Mouse (Mus musculus) limb, embryonic 13.5 days (tissue): ENCODE results near the gene Crhr1. TPM values are rescaled to one million over a fixed set of nuclear protein-coding genes. Genes with fewer than 3 reads are reported as not detected.
A peak's percentile ranks its signal among the peaks of the same experiment; 100 is the strongest.

Source experiments
- ATAC-seq: fragments of 200-750 bp; cut with Nextera tagmentation; 2 replicates; pipeline ENCODE4 v1.8.0; 2017; ENCODE audit warnings: low read depth, moderate number of reproducible peaks, moderate TSS enrichment; ENCODE audit not compliant: low FRiP score
- H3K27ac ChIP-seq: fragments of 300-500 bp; sonication (generic); 2 replicates; pipeline ENCODE4 v1.5.1; 2015; ENCODE audit warnings: inconsistent platforms, mild to moderate bottlenecking, moderate library complexity
- H3K27me3 ChIP-seq: fragments of 300-500 bp; sonication (generic); 2 replicates; pipeline ENCODE4 v1.6.1; 2015; ENCODE audit warnings: mild to moderate bottlenecking, inconsistent platforms
- H3K36me3 ChIP-seq: fragments of 300-500 bp; sonication (generic); 2 replicates; pipeline ENCODE4 v1.6.1; 2015; ENCODE audit warnings: inconsistent platforms, mild to moderate bottlenecking, moderate library complexity
- H3K4me1 ChIP-seq: fragments of 300-500 bp; sonication (generic); 2 replicates; pipeline ENCODE4 v1.6.1; 2015; ENCODE audit warnings: inconsistent platforms
- H3K4me2 ChIP-seq: fragments of 300-500 bp; sonication (generic); replicated peaks from 2 replicates; pipeline ENCODE4 v1.6.1; 2015; ENCODE audit warnings: inconsistent platforms, mild to moderate bottlenecking, moderate library complexity
- H3K4me3 ChIP-seq: fragments of 300-500 bp; sonication (generic); 2 replicates; pipeline ENCODE4 v1.5.1; 2015; ENCODE audit warnings: moderate library complexity, mild to moderate bottlenecking, inconsistent platforms
- H3K9ac ChIP-seq: fragments of 300-500 bp; sonication (generic); 2 replicates; pipeline ENCODE4 v1.6.1; 2015; ENCODE audit warnings: mild to moderate bottlenecking, inconsistent platforms
- H3K9me3 ChIP-seq: fragments of 300-500 bp; sonication (generic); 2 replicates; pipeline ENCODE4 v1.6.1; 2016; ENCODE audit warnings: inconsistent platforms
- WGBS: fragments of 180-500 bp; shearing (Covaris S2); methylation state at CpG from one replicate; pipeline ENCODE4 v1.1.7; 2015; 5-methylcytosine and 5-hydroxymethylcytosine counted together
- polyA plus RNA-seq: library from polyadenylated mRNA; unstranded; fragments of >200 nt; fragmentation: Nextera tagmentation; extraction: Ambion mirVana; gene quantifications from 2 replicates; pipeline ENCODE4 v1.2.1, GENCODE M21; 2015

The Crhr1 gene
- polyA plus RNA-seq, 1 experiment from 2014 or later: 0.09 TPM

DNA sequence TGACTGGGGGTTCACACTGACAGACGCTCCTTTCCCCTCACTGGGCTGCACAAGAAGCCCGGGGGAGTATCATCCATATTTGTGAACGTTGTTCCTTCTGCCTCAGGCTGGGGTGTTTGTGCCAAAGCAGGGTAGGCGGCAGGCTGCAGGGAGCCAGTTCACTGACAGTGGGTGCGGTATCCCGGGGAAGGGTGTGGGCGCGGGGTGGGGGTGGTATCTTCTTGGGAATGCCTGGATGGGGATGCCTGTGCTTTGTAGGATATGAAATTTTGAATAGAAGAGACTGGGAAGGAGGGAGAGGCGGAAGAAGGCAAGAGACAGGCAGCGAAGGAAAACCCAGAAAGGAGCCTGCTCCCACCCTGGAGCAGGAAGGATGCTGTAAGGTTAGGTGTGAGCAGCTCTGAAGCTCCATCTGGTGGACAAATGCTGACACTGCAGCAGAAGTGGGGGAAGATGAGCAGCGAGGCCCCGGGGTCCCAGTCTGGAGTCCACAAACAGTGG, 38.7 kb downstream of the Crhr1 start:
- Histone ChIP-seq H3K4me2 (no peak overlapping the region), H3K9me3 (no peaks in the 10 kb centered on the region), H3K4me3 (no peak overlapping the region), H3K9ac (no peak overlapping the region), H3K36me3 (no peaks in the 10 kb centered on the region), H3K4me1 (no peaks in the 10 kb centered on the region), H3K27me3 (peaks cover 22% of the 10 kb centered on the region; the same call in 1 of the 2 replicates), H3K27ac (no peak overlapping the region)
- 39% methylated on average over 12 of the region's 12 CpGs for WGBS
- ATAC-seq: no peak; the same call in 1 of the 2 replicates

DNA sequence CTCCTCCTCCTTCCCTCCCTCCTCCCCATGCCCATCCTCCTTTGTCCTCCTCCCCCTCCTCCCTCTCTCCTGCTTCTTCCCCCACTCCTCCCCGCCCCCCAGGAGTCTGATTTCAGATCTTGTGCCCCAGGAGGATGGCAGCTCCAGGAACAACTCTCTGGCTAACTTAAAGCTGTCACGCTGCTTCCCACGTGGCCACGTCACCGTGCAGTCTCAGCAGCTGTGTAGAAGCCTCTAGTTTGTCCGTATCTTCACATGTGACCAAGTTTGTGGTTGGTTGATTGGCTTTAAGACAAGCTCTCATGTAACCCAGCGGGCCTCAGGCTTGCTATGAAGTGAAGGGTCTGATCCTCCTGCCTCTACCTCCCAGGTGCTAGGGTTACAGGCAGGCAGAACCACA, 46.2 kb downstream of the Crhr1 start:
- no peak overlapping the region for H3K4me3 ChIP-seq
- no peaks in the 10 kb centered on the region for H3K9me3 ChIP-seq
- peaks cover 5% of the 10 kb centered on the region; the same call in 1 of the 2 replicates for H3K27me3 ChIP-seq
- H3K4me2 ChIP-seq: no peak overlapping the region
- ATAC-seq: no peak
- H3K27ac ChIP-seq: no peak overlapping the region
- H3K4me1 ChIP-seq: no peaks in the 10 kb centered on the region
- no peak overlapping the region for H3K9ac ChIP-seq
- H3K36me3 ChIP-seq: no peaks in the 10 kb centered on the region
- 27% methylated on average over 7 of the region's 7 CpGs for WGBS

DNA sequence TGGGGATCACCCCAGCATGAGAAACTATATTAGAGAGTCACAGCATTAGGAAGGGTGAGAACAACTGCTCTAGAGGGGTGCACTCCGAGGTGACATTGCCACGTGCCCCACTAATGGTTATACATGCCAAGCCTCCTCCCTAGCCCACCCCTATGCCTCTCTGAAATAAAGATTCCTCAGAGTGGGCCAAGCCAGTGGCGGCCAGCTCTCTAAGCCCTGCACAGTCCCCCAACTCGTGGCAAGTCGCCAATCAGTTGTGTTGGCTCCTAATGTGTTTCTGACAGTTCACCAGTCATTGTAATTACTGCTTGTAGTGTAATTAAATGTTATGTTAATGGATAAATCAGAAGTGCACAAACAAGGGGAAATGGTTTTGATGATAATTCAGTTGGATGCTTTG, 47.1 kb downstream of the Crhr1 start:
- peaks cover 5% of the 10 kb centered on the region; the same call in 1 of the 2 replicates for H3K27me3 ChIP-seq
- H3K9me3 ChIP-seq: no peaks in the 10 kb centered on the region
- no peak for ATAC-seq
- H3K36me3 ChIP-seq: no peaks in the 10 kb centered on the region
- no peak overlapping the region for H3K9ac ChIP-seq
- no peaks in the 10 kb centered on the region for H3K4me1 ChIP-seq
- no peak overlapping the region for H3K4me2 ChIP-seq
- no peak overlapping the region for H3K27ac ChIP-seq
- H3K4me3 ChIP-seq: no peak overlapping the region
- 72% methylated on average over 5 of the region's 5 CpGs for WGBS

DNA sequence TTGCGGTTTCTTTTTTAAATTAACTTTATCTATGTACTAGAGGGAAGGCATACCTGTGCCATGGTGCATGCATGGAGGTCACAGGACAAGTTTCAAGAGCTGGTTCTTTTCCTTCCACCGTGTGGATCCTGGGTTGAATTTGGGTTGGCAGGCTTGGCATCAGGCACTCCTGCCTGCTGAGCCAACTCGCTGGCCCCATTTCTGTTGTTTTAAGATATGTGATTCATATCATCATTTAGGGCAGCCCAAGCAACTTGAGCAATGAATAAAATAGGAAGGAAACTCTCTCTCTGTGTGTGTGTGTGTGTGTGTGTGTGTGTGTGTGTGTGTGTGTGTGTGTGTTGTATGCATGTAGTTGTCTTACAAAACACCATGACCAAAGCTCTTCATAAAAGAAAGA, 49.5 kb downstream of the Crhr1 start:
- H3K9ac ChIP-seq: no peak overlapping the region
- 82% methylated on average over 3 of the region's 3 CpGs for WGBS
- no peak for ATAC-seq
- H3K4me1 ChIP-seq: no peaks in the 10 kb centered on the region
- no peak overlapping the region for H3K4me2 ChIP-seq
- H3K4me3 ChIP-seq: no peak overlapping the region
- no peak overlapping the region for H3K27ac ChIP-seq
- peaks cover 5% of the 10 kb centered on the region; the same call in 1 of the 2 replicates for H3K27me3 ChIP-seq
- no peaks in the 10 kb centered on the region for H3K36me3 ChIP-seq
- H3K9me3 ChIP-seq: no peaks in the 10 kb centered on the region

DNA sequence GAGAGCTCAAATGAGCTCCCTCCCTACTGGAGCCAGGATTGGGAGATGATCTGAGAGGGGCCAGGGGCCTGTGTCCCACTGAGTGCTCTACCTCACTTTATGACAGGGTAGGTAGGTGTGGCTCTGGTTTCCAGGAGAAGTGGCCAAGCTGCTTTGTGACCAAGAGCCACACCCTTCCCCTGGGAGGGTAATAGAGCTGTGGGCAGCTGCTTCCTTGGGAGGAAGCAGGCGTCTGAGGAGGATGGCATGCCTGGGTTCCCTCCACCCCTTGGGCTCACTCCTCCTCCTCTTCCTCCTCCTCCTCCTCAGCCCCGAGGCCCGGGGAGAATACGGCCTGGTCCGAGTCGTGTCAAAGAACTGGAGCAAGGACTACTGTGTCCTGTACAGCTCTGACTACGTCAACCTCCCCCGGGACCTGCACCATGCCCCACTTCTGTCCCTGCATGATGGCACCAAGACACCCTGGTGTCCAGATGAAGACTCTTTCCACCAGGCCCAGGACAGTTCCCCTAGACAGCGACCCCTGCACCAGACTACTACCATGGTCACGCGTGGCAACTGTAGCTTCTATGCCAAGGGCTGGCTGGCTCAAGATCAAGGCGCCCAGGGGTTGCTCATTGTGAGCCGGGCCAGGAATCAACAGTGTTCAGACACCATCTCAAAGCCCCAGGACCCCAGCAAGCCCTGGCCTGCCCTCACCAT, 53.6 kb downstream of the Crhr1 start, which contains the start of gene Sppl2c:
Gene Sppl2c (plus strand): TSS at position 193 of the 702 bp plus-strand sequence.
- ATAC-seq: no peak
- 79% methylated on average over 13 of the region's 13 CpGs for WGBS
- Histone ChIP-seq H3K27ac (no peak within 1 kb of the TSS), H3K9ac (no peak within 1 kb of the TSS), H3K4me2 (no peak within 1 kb of the TSS), H3K27me3 (no peaks in the 10 kb centered on the region), H3K36me3 (no peaks in the 10 kb centered on the region), H3K9me3 (no peaks in the 10 kb centered on the region), H3K4me1 (no peaks in the 10 kb centered on the region), H3K4me3 (no peak within 1 kb of the TSS)

DNA sequence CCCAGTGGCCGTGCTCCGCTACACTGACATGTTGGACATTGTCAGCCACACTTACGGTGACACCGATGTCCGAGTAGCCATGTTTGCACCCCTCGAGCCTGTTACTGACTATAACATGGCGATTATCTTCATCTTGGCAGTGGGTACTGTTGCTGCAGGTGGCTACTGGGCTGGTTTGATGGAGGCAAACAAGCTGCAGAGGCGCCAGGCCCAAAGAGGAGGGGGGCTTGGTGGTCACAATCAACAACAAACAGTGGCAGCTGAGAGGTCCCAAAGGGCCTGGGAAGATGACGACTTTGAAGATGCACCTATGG, 54.1 kb downstream of the Crhr1 start:
- Histone ChIP-seq H3K36me3 (no peaks in the 10 kb centered on the region), H3K9me3 (no peaks in the 10 kb centered on the region), H3K4me3 (no peak overlapping the region), H3K4me2 (no peak overlapping the region), H3K4me1 (no peaks in the 10 kb centered on the region), H3K9ac (no peak overlapping the region), H3K27ac (no peak overlapping the region), H3K27me3 (no peaks in the 10 kb centered on the region)
- no peak for ATAC-seq
- WGBS: 90% methylated on average over 9 of the region's 9 CpGs

DNA sequence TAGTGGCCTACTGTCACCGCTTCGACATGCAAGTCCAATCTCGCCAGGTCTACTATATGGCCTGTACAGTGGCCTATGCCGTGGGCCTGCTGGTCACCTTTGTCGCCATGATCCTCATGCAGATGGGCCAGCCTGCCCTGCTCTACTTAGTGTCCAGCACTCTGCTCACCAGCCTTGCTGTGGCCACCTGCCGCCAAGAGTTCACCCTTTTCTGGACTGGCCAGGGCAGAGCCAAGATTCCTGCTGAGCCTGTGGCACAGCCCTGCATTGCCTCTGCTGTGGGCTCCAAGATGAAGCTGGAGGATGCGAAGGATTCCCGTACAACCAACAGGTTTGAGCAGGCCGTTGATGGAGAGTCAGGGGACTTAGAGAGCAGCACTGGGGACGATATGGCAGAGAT, 55.1 kb downstream of the Crhr1 start:
- ATAC-seq: no peak
- Histone ChIP-seq H3K4me1 (no peaks in the 10 kb centered on the region), H3K27ac (no peak overlapping the region), H3K27me3 (no peaks in the 10 kb centered on the region), H3K4me2 (no peak overlapping the region), H3K9me3 (no peaks in the 10 kb centered on the region), H3K36me3 (no peaks in the 10 kb centered on the region), H3K9ac (no peak overlapping the region), H3K4me3 (no peak overlapping the region)
- WGBS: 93% methylated on average over 10 of the region's 10 CpGs

DNA sequence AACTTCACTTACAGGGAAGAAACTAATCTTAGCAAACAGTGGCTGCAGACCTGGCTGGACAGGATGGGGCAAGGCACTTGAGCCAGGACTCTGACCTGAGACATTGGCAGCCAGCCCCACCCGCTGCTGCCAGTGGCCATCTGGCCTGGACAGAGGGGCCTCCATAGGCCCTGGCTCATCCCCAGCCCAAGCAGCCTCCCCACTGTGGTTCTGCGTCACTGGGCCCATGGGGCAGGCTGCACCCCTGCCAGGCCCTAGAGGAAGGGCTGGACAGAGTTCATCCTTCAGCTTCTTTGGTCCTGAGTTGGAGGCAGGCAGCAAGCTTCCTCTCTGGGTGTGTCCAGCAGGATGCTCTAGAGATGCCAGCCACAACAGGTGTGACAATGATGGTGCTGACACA, 57.4 kb downstream of the Crhr1 start:
- Histone ChIP-seq H3K27ac (no peak overlapping the region), H3K4me2 (no peak overlapping the region), H3K27me3 (no peaks in the 10 kb centered on the region), H3K4me3 (no peak overlapping the region), H3K9me3 (no peaks in the 10 kb centered on the region), H3K4me1 (no peaks in the 10 kb centered on the region), H3K36me3 (no peaks in the 10 kb centered on the region), H3K9ac (no peak overlapping the region)
- no peak for ATAC-seq
- 79% methylated on average over 2 of the region's 2 CpGs for WGBS

DNA sequence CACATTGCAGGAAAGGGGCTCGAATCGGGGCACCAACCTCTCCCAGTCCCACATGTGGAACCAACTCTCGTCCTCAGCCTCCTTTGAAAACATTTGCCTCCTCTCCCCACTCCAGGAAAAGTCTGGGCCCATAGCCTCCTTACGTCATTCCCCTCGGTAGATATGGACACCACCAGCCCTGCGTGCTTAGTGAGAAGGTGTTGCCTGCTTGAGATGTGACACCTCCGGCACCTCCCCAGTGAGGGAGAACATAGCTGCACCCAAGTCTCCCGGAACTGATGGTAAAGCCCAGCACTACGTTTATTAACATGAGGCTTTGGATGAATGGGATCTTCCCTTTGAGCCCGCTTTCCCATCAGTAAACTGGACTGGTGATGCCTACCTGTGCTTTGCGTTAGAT, 62.7 kb downstream of the Crhr1 start:
- Histone ChIP-seq H3K27me3 (peaks cover 17% of the 10 kb centered on the region), H3K36me3 (no peaks in the 10 kb centered on the region), H3K9me3 (no peaks in the 10 kb centered on the region), H3K4me1 (no peaks in the 10 kb centered on the region), H3K4me2 (no peak overlapping the region), H3K27ac (no peak overlapping the region), H3K4me3 (no peak overlapping the region), H3K9ac (no peak overlapping the region)
- ATAC-seq: no peak
- 69% methylated on average over 11 of the region's 11 CpGs for WGBS

DNA sequence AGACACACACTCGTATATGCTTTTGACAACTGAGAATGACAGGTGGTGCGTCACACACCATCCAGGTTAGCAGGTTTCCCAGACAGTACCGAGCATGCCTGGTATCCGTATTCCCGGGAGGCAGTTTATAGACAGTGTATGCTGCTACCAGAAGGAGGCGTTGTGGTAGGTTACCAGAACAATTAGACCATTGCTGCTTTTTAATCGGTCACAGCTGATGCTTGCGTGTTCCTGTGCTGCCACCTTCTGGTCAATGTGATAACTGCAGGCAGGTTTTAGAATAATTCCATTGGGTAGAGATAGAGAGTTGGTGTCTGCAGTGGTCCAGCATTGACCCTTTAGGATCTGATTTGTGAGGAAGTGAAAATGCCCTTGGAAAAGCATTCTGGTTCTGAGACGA, 63.1 kb downstream of the Crhr1 start:
- Histone ChIP-seq H3K27ac (no peak overlapping the region), H3K4me2 (no peak overlapping the region), H3K4me1 (no peaks in the 10 kb centered on the region), H3K9me3 (no peaks in the 10 kb centered on the region), H3K4me3 (no peak overlapping the region), H3K9ac (no peak overlapping the region), H3K36me3 (no peaks in the 10 kb centered on the region), H3K27me3 (peaks cover 17% of the 10 kb centered on the region)
- ATAC-seq: peak; percentile 44
- 9% methylated on average over 9 of the region's 9 CpGs for WGBS

DNA sequence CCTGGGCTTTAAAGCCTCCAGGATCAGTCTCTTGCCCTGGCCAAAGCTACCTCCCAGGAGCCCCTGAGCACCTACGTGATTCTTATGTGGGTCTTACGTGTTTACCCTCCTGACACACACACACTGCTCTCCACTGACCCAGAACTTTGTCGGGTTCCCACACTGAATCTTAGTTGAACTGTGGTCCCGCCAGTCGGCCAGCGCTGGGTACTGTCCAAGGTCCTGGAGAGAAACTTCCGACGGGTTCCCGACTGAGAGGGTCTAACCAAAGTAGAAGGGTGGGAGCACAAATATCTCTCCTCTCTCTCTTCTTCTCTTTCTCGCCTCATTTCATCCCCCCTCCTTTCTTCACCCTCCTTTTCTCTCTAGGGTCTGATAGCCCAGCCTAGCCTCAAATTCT, 65.2 kb downstream of the Crhr1 start:
- H3K9ac ChIP-seq: no peak overlapping the region
- no peak overlapping the region for H3K4me3 ChIP-seq
- no peak overlapping the region for H3K27ac ChIP-seq
- H3K4me1 ChIP-seq: no peaks in the 10 kb centered on the region
- H3K27me3 ChIP-seq: peaks cover 17% of the 10 kb centered on the region
- H3K4me2 ChIP-seq: no peak overlapping the region
- ATAC-seq: no peak
- peaks cover 12% of the 10 kb centered on the region for H3K9me3 ChIP-seq
- WGBS: 6% methylated on average over 10 of the region's 10 CpGs
- H3K36me3 ChIP-seq: no peaks in the 10 kb centered on the region

DNA sequence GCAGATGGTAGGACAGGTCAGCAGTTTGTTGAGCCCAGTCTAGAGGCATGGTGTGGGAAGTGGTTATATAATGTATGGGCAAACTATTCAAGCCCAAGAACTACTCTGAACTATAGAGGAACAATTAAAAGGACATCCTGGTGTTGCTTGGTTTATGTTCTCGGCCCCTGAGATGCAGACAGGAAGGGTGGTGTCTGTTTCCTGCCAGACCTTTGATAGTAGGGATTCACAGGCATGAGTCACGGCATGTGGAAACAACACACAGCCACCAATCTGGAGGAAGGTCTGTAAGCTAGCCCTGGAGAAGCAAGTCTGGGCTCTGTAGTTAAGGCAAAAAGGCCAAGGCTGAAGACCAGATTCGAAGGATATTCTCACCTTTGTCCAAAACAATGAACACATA, 70.6 kb downstream of the Crhr1 start:
- H3K4me1 ChIP-seq: no peaks in the 10 kb centered on the region
- peaks cover 3% of the 10 kb centered on the region for H3K27me3 ChIP-seq
- H3K27ac ChIP-seq: no peak overlapping the region
- 73% methylated on average over 3 of the region's 3 CpGs for WGBS
- ATAC-seq: no peak
- H3K4me3 ChIP-seq: no peak overlapping the region
- H3K4me2 ChIP-seq: no peak overlapping the region
- H3K9ac ChIP-seq: no peak overlapping the region
- H3K36me3 ChIP-seq: no peaks in the 10 kb centered on the region
- peaks cover 12% of the 10 kb centered on the region for H3K9me3 ChIP-seq

DNA sequence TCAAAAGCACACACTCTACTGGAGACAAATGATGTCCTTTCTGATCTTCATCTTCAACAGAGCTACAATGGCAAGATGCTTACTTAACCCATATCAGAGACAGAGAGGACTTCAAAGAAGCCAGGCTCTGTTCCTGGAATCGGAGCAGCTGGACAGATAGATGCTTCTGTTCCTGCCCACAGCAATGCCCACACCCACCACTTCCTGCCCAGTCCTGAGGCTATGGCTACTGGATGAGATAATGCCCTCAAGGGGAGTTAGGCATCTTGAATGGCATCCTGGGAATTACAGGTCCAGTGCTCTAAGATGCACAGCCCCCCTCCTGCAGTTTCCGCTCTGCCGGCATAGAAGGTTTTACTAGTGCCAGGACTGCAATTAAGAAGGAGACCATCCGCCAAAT, 73.9 kb downstream of the Crhr1 start:
- no peak overlapping the region for H3K4me3 ChIP-seq
- peaks cover 10% of the 10 kb centered on the region for H3K9me3 ChIP-seq
- H3K27ac ChIP-seq: no peak overlapping the region
- H3K4me2 ChIP-seq: no peak overlapping the region
- H3K4me1 ChIP-seq: no peaks in the 10 kb centered on the region
- no peak overlapping the region for H3K9ac ChIP-seq
- WGBS: 62% methylated on average over 4 of the region's 4 CpGs
- H3K27me3 ChIP-seq: no peaks in the 10 kb centered on the region; the same call in 1 of the 2 replicates
- no peak for ATAC-seq
- H3K36me3 ChIP-seq: no peaks in the 10 kb centered on the region
